Mouse (Mus musculus) lung, postnatal 4 days (tissue): ENCODE measurements around the gene Foxp1.

Source experiments
- DNase-seq, 2 experiments: peaks; one replicate each; pipeline ENCODE4 v3.0.0; 2021

Foxp1 gene

DNA sequence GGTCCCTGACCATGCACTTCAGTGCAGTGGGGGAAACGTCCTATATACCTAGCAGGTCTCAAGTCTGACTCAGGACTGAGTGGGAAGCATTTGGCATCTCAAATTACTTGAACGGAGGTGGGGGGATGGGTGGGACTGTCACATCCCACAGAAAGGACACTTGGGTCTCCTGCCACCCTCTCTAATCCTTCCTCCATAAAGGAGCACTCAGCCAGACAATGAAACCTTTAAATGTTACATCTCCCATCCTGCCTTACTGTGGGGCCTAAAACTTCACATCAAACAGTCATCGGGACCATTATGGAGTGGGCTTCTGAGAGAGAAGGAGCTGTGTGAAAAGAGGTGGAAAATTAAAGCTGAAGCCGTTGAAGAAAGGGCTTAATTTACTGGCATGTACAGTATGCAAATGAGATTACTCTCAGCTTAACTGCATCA lies 321.2 kb downstream of the Foxp1 start:
- DNase-seq: no peak

DNA sequence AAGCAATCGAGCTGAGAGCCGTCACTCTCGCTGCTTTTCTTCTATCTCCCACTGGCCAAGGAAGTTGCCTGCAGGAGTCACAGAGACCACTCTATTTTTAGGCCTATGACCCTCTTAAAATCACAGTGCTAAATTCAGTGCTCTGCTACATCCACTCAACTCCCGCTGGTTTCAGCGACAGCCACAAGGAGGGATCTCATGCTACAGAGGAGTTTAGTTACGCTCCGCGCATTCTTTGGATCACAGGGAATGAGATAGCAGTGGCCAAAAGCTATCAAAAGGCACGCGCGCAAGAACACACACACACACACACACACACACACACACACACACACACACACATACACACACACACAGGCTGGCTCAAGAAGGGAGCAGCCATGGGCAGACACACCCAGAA lies 321.9 kb downstream of the Foxp1 start:
- no peak for DNase-seq

DNA sequence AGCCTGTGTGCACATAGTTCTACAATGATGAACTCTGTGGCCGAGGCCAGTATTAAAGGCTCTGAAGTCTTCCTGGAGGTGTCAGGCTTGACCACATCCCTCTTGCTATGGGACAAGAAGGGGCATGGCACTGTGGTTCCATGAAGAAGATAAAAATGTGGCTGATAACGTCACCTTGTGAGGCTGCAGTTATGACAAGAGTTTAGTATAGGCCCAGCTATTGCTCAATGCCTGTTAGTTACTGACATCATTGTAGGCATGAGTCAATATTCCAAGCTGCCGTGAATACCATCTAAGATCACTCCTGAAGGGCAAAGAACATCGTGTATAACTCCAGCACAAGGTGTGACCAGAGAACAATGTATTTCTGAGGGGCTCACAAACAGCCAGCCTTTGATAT lies 323.2 kb downstream of the Foxp1 start:
- DNase-seq: no peak

DNA sequence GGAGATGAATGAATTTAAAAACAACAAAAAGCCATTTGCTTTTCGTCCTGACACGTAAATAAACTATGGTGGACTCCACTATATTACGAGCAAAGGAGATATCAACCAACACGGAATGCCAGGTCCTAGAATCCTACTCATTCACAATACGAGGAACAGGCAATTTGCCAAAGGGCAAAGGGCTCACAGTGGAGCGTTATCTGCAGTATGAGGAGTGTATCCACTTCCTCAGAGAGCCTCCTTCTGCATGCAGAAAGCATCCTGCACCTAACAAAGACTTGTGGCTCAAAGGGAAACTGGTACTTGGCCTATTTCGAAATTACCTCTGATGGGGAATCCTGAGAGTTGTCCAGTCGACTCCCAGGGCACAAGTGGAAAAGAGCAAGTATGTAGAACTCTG lies 328.8 kb downstream of the Foxp1 start:
- DNase-seq: peak; percentile 53 to 59

DNA sequence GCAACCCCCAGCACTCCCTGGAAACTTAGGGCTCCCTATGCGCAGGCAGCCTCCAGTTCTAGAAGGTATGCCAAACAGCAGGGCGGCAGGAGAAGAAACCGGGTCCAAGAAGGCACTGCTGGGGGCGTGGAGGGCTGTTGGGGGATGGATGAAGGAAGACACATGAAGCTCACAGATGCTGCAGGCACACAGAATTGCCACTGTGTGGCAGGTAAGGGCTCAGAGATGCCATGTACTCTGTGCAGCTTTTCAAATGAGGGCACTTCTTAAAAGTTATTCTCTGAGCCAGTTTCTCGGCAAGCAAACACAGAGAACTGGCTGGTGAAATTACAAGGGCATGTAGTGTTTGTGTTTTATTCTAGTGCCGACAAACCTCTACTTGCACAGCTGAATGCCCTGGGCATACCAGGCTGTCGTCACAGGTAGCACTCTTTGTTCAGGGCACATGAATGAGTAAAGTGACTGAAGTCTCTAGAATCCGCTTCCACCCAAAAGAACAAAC lies 330.8 kb downstream of the Foxp1 start:
- peak in 1 of 2 experiments; percentile 27 for DNase-seq

DNA sequence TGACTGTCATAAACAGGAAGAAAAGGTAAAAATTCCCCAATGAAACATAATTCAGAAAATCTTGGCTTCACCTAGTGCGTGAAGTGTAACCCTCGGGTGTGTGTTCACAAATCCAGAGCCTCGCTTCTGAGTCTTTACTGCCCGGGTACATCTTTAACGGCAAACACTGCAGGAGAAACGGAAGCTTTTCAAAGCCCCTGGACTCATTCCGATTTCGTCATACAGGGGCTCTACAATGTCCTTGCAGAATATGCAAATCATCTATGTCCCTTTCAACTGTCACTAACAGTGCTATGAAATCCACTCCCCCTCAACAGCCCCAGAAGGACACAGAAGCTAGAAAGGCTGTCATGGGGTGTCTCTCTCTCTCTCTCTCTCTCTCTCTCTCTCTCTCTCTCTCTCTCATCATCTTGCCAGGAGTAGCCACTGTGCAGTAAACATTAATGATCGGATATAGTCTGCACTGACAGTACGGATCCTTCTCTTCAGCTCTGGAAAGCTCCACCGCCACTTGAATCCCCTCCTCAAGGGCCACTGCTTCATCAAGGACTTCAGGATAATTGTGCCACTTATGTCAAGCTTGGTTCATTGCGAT lies 331.4 kb downstream of the Foxp1 start:
- no peak for DNase-seq

DNA sequence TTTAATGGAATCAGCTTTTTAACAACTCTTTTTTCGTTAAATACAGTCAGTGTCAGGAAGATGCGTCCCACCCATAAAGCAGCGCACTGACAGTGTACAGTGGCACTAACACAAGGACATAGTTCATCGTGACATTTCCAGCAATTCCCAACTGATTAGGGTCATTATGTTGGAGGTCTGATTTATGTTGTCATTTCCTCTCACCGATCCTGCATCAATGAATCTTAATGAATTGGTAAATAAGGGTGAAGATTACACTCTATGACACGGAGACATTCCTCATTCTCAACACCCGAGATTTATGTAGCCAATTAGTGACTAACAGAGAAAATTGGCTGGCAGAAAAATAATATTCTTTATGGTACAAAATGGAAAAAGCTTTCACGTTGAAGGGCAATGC lies 332.6 kb downstream of the Foxp1 start:
- no peak for DNase-seq

DNA sequence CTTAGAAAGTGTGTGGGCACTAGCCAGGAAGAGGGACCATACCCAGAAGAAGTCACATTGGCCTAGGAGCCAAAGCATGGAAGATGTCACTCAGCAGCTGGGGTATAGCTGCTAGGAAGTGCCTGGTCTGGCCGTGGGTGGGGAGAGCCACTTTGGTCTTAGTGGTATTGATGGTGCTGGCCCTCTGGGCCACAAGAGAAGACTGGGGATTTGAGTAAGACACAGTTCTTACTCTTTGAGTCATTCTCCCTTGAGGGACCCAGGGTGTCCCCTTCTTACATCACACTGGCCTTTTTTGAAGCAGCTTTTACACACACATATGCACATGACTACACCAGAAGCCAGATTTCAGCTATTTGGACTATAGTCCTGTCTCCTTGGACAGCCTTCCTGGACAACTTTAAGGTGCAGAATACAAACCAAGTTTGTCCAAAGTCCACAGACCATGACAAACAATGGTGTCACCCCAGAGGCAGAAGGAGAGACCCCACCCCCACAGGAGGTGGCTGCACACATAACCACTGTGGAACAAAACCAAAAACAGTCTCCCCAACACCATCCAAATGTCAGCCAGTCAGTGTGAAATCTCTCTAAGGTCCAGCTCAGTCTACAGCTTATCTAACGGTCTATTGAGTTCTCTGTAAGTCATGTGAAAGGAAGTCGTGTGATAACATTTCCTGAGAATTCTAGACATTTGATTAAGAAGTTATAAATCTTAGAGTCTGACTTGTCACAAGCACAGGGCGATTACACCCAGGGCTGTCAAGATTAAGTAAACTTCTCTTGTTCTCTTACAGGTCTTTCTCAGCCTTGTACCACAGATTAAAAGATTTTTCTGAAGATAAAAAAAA lies 333.9 kb downstream of the Foxp1 start:
- no peak for DNase-seq

DNA sequence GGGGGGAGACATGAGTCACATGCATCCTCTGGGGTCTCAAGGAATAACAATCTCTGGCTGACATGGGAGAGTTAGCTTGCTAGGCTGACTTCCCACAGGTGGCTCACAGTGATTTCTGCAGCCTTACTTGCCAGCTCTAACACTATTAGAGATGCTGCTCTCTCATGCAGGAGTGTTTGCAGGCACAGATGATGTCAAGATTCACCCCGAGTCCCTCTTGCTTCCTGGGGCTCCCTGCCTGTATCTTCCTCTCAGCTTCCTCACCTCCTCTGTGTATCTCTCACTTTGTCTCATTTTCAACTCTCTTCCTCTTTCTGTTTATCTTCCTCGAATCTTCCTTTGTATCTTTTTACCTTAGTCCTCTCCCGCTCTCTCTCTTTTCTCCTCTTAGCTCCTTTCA lies 334.6 kb downstream of the Foxp1 start:
- DNase-seq: no peak

DNA sequence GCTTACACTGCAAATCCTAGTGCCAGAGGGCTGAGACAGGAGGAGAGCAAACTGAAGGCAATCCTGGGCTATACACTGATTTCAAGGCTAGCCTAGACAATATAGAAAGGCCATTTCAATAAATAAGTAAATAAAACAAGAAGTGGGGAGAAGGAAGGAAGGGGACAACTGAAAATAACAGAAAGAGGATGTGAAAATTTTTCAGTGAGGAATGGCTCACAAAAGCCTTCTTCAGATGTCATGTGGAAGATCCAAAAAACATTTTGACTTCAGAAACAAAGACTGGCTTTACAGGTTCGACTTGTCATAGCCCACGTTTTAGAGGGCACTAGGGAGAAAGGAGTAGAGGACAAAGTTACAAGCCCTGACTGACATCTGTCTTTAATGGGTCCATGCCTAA lies 335.1 kb downstream of the Foxp1 start:
- DNase-seq: no peak

DNA sequence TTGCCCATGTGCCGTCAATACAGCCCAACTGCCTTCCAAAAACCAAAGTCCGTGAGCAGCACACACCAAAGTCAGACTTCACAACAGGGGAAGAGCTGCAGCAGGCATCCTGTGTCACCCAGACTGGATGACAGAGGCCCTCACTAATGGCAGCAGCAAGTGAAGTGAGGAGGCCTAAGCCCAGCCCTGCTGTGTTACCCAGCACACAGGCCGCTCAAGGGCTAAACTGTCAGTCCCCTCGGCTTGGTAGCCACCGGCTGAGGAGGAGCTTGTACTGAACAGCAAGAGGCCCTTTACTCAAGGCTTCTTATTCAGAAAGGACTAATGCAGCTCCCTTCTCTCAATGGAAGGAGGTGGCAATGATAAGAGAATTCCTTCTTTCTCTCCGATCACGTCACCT lies 336.0 kb downstream of the Foxp1 start:
- no peak for DNase-seq

DNA sequence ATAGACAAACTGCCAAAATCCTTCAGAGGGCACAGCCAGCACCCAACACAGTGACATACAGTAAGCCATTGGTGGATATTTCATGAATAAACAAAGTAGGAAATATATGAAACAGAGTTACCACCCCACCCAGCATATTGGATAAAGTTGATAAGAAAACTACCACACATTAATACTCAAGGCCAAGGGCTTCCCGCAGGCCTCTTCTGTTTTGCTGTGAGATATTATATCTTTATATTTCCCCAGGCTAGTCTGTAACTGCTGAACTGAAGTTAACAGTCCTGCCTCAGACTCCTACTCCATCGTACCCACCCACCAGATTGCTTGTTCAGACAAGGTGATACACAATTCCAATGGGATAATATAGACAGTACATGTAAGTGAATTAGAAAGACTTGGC lies 336.7 kb downstream of the Foxp1 start:
- no peak for DNase-seq

DNA sequence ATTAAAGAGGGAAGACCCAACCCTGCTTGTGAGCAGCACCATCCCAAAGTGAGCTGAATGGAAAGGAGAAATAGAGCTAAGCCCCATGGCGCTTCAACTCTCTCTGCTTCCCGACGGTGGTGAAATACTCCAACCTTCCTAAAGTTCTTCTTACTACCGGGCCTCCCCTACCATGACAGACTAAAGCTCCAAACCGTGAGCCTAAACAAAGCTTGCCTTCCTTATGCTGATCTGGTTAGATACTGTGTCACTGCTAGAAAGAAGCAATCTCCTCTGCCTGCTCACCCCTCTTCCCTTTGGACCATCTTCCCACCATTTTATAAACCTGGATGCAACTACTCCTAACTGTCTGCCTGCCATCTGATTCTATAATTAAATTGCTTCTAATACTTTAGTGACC lies 338.5 kb downstream of the Foxp1 start:
- DNase-seq: no peak

DNA sequence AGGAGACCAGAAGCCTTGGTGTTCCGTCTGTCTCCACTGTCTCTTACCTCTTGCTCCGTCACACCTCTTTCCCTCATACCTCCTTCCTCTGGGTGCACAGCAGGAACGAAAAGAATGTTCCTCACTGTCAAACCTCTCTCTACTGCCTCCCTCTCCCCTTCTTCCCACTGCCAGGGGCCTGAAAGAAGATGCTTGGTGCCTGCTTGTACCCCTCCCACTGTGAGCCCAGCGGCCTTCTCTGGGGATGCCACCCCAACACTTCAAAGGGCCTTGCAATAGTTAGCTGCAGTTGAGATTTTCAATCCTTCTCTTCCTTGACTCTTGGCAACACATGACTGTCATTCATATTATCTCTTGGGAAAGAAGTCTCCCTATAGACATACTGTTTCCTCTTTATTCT lies 339.7 kb downstream of the Foxp1 start:
- no peak for DNase-seq

DNA sequence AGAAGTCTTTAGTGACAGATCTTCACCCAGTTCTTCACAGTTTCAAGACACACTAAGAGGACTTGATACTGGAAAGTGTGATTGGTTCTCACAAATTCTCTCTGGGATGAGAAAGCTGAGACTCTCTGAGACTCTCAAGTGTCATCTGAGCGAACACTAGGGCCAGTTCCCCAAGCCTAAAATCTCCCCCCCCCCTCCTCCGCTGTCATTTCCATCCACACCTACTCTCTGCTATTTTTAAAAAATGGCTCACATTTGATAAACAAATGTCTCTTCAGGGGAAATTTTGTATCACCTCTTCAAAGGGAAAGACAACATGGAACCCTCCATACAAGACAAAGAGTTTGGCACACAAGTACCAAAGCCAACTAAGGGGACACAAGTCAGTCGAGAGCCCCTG lies 346.3 kb downstream of the Foxp1 start:
- DNase-seq: no peak

DNA sequence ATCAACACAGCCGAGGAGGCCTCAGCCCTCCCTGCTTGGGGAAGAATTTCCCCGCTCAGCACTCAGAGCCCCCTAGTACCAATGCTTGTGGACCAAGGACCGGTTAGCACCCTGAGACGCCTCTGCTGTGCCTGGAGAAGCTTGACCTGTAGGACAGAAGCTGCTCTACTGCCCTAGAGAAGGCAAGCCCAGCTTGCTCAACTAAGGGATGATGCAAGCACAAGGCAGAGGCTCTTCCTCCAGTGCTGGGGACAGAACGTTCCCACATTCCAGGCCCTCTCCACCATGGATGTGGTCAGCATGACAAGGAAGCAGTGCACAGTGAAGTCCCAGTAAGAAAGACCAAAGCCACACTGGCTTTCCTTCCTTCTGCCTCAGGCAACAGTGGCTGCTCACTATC lies 347.1 kb downstream of the Foxp1 start:
- peak; percentile 49 to 74 for DNase-seq

DNA sequence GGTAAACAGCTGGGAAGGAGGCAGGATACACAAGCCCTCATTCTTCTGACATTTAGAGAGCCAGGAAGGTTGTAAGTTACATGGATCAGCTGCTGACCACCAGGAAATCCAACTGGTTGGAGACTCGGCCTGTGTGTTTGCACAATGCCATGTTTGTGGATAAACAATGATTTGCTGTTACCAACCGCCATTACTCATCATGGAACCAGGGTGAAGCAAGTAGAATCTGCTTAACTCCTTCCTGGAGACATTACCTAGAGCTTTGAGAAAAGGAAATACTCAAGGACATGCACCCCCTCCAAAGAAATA lies 348.7 kb downstream of the Foxp1 start:
- DNase-seq: no peak

DNA sequence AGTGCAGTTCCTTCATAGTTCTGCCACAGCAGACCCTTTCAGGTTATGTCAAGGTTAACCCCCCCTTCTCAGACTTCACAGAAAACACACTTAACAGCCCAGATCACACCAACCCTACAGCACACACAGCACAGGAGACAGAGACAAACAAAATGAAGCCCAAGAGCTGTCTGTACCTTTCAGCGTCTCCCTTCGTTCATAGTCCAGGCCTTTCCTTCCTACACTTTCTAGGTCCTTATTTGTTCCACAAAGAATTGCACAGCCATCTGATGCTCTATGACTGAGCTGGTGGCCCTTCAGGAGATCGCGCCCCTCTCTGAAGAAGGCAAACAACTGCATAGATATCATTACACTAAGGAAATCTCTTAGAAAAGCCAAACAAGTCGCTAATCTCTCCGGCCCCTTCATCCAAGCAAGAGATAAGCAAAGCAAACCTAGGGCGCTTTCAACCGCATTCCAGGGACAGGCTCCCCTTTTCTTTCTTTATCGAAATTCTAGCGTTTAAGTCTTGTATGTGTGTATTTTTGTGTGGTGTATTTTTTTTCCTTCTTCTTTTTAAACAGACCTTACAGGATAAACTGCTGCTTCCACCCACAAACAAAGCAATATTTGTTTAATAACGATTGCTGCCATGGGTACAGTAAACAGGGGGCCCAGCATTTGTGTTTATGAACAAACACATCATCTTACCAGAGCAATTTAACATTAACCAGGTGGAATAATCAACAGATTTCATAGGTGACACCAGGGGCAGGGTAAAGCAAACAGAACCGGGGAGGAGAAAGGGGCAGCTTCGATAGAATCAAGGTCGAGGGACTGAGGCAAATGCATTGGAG lies 349.2 kb downstream of the Foxp1 start:
- peak in 1 of 2 experiments; percentile 39 for DNase-seq

DNA sequence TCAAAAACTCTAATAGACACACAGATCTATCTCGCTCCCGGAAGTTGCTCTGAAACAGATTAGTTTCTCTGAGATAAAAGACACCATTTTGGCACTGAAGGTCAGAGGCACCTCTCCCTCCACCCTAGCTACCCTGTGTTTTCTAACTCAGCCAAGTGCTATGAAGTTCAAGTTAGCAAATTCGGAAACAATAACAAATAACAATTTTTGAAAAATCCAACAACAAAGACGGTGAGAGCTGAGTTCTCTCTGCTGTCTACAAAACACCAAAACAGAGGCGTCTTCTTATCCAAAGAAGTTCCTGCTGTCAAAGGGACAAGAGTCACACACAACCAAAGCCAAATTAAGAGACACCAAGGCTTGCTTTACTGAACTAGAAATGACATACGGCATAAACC lies 349.9 kb downstream of the Foxp1 start:
- no peak for DNase-seq

DNA sequence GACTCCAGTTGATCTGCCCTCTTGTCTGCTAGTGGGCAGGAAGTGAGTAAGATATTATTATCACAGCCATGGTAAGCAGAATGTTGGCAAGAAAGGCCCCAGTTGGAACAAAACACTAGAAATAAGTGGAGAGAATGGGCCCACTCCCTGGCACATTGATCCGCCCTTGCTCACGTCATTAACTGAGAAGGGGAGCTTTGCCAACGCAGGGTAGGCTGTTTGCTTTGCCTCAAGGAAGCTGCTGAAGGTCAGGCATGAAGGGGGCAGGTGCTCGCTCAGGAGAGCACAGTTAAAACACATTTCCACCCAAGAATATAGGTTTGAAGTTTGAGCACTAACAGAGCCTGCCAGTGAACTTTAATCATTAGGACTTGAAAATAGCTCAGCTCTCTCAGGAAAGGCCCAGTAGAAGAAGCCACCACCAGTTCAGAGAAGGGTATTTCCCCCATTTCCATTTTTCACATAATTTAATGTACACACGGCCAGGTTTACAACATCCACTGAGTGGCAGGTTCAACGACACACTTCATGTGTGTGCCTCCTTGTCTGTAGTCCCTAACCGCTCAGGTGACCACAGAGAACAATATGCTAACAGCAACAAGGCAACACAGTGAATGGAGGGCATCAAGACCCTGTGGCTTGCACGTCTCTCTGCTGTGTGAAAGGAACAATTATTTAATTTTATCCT lies 350.5 kb downstream of the Foxp1 start:
- DNase-seq: peak; percentile 78 to 82

DNA sequence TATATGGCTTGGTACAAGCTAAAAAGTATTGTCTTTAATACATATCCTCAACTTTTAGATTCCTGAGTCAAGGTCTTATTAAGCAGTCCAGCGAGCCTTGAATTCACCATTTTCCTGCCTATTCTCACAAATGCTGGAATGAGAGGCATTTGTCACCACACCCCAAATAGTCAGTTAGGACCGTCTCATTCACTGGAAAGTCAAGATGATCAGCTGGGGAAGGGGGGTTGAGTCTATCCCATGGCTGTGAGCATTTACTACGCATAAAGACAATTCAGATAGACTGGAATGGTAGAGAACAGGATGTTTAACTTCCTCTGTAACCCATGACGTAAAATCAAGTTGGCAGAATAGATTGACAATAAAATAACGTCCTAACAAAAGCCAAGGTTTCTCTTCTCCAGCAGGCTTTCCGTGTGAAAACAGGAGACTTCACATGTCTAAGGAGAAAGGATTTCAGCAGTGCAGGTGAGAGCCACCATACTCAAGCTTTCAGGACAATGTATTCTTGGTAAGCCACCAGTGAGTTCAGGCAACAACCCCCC lies 351.2 kb downstream of the Foxp1 start:
- peak in 1 of 2 experiments; percentile 19 for DNase-seq

DNA sequence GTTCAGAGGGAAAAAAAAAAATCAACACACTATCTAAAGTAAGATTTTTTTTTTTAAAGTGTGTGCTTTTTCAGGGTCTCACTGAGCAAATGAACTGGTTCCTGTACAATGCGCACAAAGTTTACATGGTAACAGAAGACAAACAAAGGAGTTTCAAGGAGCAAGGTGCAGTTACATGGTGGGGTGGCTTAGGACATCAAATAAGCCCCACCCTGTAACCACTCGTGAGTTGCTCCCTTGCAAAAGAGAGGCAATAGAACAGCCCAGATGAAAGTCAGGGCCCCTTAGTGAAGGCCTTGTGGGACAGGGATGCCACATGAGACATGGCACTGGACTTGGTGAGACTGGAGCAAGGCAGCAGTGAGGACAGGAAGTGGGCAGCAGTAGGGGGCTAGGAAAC lies 353.8 kb downstream of the Foxp1 start:
- peak; percentile 27 to 29 for DNase-seq

DNA sequence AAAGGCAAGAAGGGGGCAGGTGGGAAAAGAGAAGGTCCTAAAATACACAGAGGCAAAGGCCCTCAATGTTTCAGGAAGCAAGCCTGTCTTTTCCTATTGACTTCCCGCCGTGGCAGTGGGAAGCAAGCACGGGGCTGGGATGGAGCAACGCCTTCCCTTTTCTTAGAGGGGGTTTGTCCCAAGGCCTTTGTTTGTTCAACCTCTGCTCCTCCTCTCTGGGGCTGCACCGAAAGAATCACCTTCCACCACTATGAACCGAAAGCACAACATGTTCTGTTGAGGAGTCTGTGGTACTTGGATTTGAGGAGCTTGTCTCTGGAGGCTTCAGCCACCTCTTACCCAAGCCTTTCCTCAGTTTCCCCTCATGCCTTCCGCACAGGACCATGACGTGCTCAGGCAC lies 355.5 kb downstream of the Foxp1 start:
- DNase-seq: peak in 1 of 2 experiments; percentile 37
